Mouse (Mus musculus) kidney, adult 2 months (tissue): ENCODE measurements around the gene Specc1. TPM values are rescaled to one million over a fixed set of nuclear protein-coding genes. Genes with fewer than 3 reads are reported as not detected.

Source experiments
- DNase-seq: peaks from one replicate; pipeline ENCODE4 v3.0.0; 2021
- H3K27ac ChIP-seq: fragments of 200-500 bp; 2 replicates; pipeline ENCODE4 v1.5.1; 2012; ENCODE audit warnings: low read depth, low read length, control low read depth, inconsistent platforms; ENCODE audit not compliant: insufficient read depth
- H3K27me3 ChIP-seq: fragments of 200-500 bp; replicated peaks from 2 replicates; pipeline ENCODE4 v1.6.1; 2012; ENCODE audit warnings: mild to moderate bottlenecking, moderate library complexity, low read length, inconsistent platforms; ENCODE audit not compliant: control insufficient read depth, insufficient read depth
- H3K36me3 ChIP-seq: fragments of 200-500 bp; 2 replicates; pipeline ENCODE4 v1.6.1; 2012; ENCODE audit warnings: mild to moderate bottlenecking, moderate library complexity, low read length, inconsistent platforms; ENCODE audit not compliant: control insufficient read depth, insufficient read depth
- H3K4me1 ChIP-seq: fragments of 200-500 bp; 2 replicates; pipeline ENCODE4 v1.6.1; 2011; ENCODE audit warnings: low read length; ENCODE audit not compliant: control insufficient read depth, insufficient read depth
- H3K4me3 ChIP-seq: fragments of 200-500 bp; 2 replicates; pipeline ENCODE4 v1.5.1; 2011; ENCODE audit warnings: mild to moderate bottlenecking, low read depth, low read length, control low read depth; ENCODE audit not compliant: insufficient read depth
- CTCF ChIP-seq: fragments of 200-500 bp; conservative IDR thresholded peaks from 2 replicates; pipeline ENCODE4 v1.5.1; 2011; ENCODE audit warnings: low read depth, mild to moderate bottlenecking, control low read depth, low read length, moderate library complexity, mixed read lengths; ENCODE audit not compliant: insufficient read depth, insufficient read length
- POLR2A ChIP-seq: fragments of 200-500 bp; IDR thresholded peaks from one replicate; pipeline ENCODE4 v1.6.1; 2011; ENCODE audit warnings: low read depth, low read length, control low read depth
- WGBS: fragments of 180-500 bp; shearing (Covaris S2); methylation state at CpG from one replicate; pipeline ENCODE4 v1.1.7; 2018; 5-methylcytosine and 5-hydroxymethylcytosine counted together
- polyA plus RNA-seq: library from polyadenylated mRNA; depleted of rRNA; stranded (reverse); fragments of >200 nt; gene quantifications from 2 replicates; pipeline ENCODE4 v1.2.3, GENCODE M21; 2012

Specc1 gene
- polyA plus RNA-seq, 1 experiment = 9.2 TPM

DNA sequence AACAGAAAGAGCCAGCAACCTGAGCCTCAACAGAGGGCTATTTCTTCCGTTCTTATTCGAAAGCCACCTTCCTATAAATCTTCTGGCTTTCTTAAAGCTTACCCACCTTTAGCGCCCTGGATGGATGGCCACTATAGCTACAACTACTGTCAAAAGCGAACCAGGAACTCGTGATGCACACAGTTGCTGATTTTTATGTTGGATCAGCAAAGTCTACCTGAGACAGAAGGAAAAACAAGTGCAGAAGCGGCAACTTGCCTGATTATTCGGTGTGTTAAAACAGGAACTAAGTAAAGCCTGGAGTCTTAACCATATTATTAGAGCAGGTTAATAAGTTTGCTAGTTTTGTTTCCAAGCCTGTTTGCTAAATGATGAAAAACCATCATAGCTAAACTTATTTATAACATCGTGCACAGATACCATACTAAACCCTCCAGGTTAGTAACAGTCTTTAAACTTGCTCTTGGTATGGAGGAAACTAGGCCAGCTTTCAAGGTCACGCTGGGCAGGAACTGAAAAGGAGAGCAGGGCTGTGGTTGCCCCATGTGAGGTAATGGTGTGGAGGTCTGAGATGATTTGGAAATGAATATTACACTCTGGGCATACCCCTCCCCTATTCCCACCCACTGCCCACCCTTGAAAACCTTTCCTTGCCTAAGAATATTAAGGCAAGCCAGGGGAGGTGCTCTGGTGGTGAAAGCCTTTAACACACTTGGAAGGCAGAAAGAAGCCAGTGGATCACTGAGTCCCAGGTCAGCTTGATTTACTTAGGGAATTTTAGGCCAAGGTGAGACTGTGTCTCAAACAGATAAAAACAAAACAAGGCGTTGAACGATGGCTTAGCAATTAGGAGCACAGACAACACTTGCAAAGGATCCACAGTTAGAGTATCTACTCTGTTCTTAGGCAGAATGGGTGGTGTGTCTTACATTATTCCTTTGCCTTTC, 25.6 kb upstream of the Specc1 start:
- Histone ChIP-seq H3K27me3 (no peaks in the 10 kb centered on the region), H3K36me3 (no peaks in the 10 kb centered on the region), H3K4me1 (peaks cover 9% of the 10 kb centered on the region), H3K4me3 (peak overlapping the region; percentile 73), H3K27ac (peak overlapping the region; percentile 96)
- TF ChIP-seq POLR2A (no peak), CTCF (no peak)
- DNase-seq = peak; percentile 55
- WGBS = 16% methylated on average over 11 of the region's 11 CpGs

GRCm38 (mm10) chr11:61937761-61938160, 18.8 kb upstream of the Specc1 start:
- no peaks in the 10 kb centered on the region for H3K27me3 ChIP-seq
- no peaks in the 10 kb centered on the region for H3K36me3 ChIP-seq
- DNase-seq = peak; percentile 46
- H3K4me3 ChIP-seq = no peak overlapping the region
- H3K4me1 ChIP-seq = 0 out of 2 replicates have a peak, but pooled peaks cover 4% of the 10 kb centered on the region
- WGBS = 97% methylated on average over 1 of the region's 1 CpGs
- H3K27ac ChIP-seq = no peak overlapping the region
- no peak for TF ChIP-seq CTCF
- no peak for TF ChIP-seq POLR2A

GRCm38 (mm10) chr11:61942903-61943302, 13.7 kb upstream of the Specc1 start:
- Histone ChIP-seq H3K27ac (no peak overlapping the region), H3K36me3 (no peaks in the 10 kb centered on the region), H3K4me1 (0 out of 2 replicates have a peak, but pooled peaks cover under 1% of the 10 kb centered on the region), H3K4me3 (no peak overlapping the region), H3K27me3 (no peaks in the 10 kb centered on the region)
- DNase-seq = no peak
- TF ChIP-seq CTCF = no peak
- no peak for TF ChIP-seq POLR2A
- 87% methylated on average over 2 of the region's 2 CpGs for WGBS

GRCm38 (mm10) chr11:61944417-61944816, 12.1 kb upstream of the Specc1 start:
- Histone ChIP-seq H3K4me1 (no peaks in the 10 kb centered on the region), H3K4me3 (no peak overlapping the region), H3K36me3 (no peaks in the 10 kb centered on the region), H3K27ac (no peak overlapping the region), H3K27me3 (no peaks in the 10 kb centered on the region)
- WGBS = 86% methylated on average over 9 of the region's 9 CpGs
- TF ChIP-seq POLR2A = no peak
- TF ChIP-seq CTCF = no peak
- DNase-seq = no peak

DNA sequence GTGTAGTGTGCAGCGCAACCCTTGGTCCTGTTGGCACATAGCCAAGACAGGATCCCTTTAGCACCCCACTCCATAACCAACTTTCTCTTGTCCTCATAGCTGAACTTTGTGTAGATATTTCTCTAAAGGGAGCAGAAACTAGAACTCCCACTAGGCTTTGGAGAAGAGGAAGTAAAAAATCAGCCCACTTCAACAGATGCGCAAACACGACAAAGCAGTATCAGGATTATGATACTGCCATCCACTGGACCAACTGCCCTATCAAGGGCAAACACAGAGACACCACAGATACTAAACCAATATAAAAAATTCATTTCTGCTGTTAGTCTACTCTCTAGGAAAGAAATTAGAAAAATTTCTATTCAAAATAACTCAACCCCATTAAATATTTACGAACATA, 10.0 kb upstream of the Specc1 start:
- 92% methylated on average over 4 of the region's 4 CpGs for whole genome bisulfite sequencing

GRCm38 (mm10) chr11:61949315-61949714, 7.2 kb upstream of the Specc1 start:
- DNase-seq = peak; percentile 60
- under 1% methylated on average over 3 of the region's 3 CpGs for WGBS
- Histone ChIP-seq H3K27ac (no peak overlapping the region), H3K27me3 (no peaks in the 10 kb centered on the region), H3K36me3 (no peaks in the 10 kb centered on the region), H3K4me3 (no peak overlapping the region), H3K4me1 (no peaks in the 10 kb centered on the region)
- TF ChIP-seq CTCF (peak; percentile 39; the same call in 1 of the 2 replicates), POLR2A (no peak)

More for the DNA sequence above, 10.0 kb upstream of the Specc1 start:
- no peak for TF ChIP-seq POLR2A
- TF ChIP-seq CTCF = no peak
- H3K4me3 ChIP-seq = no peak overlapping the region
- DNase-seq = no peak
- no peaks in the 10 kb centered on the region for H3K27me3 ChIP-seq
- no peak overlapping the region for H3K27ac ChIP-seq
- H3K4me1 ChIP-seq = no peaks in the 10 kb centered on the region
- no peaks in the 10 kb centered on the region for H3K36me3 ChIP-seq

DNA sequence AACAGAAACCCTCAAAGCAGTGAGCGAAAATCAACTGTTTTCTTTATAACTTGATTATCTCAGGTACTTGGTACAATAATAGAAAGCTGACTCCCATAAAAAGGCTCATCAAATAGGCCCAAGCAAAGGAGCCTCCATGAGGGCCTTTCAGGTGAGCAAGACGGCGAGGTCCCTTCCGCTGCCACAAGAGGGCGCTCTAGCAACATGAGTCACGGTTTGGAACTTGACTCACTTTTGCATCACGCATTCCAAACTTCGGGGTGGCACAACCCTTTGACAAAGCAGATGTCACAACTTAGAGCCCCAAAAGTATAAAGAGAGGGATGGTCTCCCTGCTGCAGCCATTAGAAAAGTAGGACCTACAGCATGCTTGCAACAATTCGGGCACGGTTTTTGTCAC, 5.9 kb upstream of the Specc1 start:
- Histone ChIP-seq H3K27ac (no peak overlapping the region), H3K36me3 (no peaks in the 10 kb centered on the region), H3K4me3 (no peak overlapping the region), H3K4me1 (0 out of 2 replicates have a peak, but pooled peaks cover 3% of the 10 kb centered on the region), H3K27me3 (no peaks in the 10 kb centered on the region)
- DNase-seq = peak; percentile 82
- TF ChIP-seq CTCF (peak; percentile 90), POLR2A (no peak)
- WGBS = 16% methylated on average over 10 of the region's 10 CpGs
